Mouse (Mus musculus) bone marrow, adult 2 months (tissue): ENCODE measurements around the gene Dtnbp1. TPM values are rescaled to one million over a fixed set of nuclear protein-coding genes. Genes with fewer than 3 reads are reported as not detected.
A peak's percentile ranks its signal among the peaks of the same experiment; 100 is the strongest.

Experiments
- H3K27ac ChIP-seq: fragments of 200-500 bp; 2 replicates; pipeline ENCODE4 v1.5.1; 2012; ENCODE audit warnings: low read depth, mild to moderate bottlenecking, control low read depth, inconsistent platforms, low read length; ENCODE audit not compliant: control insufficient read depth, poor library complexity, insufficient read depth
- H3K4me1 ChIP-seq: fragments of 200-500 bp; 2 replicates; pipeline ENCODE4 v1.6.1; 2011; ENCODE audit warnings: low read length; ENCODE audit not compliant: control insufficient read depth, insufficient read depth
- H3K4me3 ChIP-seq: fragments of 200-500 bp; replicated peaks from 2 replicates; pipeline ENCODE3; 2011; ENCODE audit warnings: mild to moderate bottlenecking, low read depth, low read length, control low read depth; ENCODE audit not compliant: control insufficient read depth
- CTCF ChIP-seq: fragments of 200-500 bp; IDR thresholded peaks from 2 replicates; pipeline ENCODE4 v1.5.1; 2011; ENCODE audit warnings: low read length, control low read depth; ENCODE audit not compliant: control insufficient read depth, insufficient read depth
- POLR2A ChIP-seq: fragments of 200-500 bp; IDR thresholded peaks from 2 replicates; pipeline ENCODE4 v1.6.1; 2011; ENCODE audit warnings: low read depth, mild to moderate bottlenecking, control low read depth, low read length, borderline replicate concordance; ENCODE audit not compliant: control insufficient read depth
- WGBS: fragments of 180-500 bp; shearing (Covaris S2); methylation state at CpG from one replicate; pipeline ENCODE4 v1.1.7; 2018; 5-methylcytosine and 5-hydroxymethylcytosine counted together
- polyA plus RNA-seq: library from polyadenylated mRNA; stranded (reverse); fragments of >200 nt; gene quantifications from 2 replicates; pipeline ENCODE4 v1.2.4, GENCODE M21; 2011; ENCODE audit warnings: low replicate concordance; ENCODE audit not compliant: missing spikeins, insufficient read depth, insufficient read length

Gene Dtnbp1
- polyA plus RNA-seq, 1 experiment: 27.6 TPM

DNA sequence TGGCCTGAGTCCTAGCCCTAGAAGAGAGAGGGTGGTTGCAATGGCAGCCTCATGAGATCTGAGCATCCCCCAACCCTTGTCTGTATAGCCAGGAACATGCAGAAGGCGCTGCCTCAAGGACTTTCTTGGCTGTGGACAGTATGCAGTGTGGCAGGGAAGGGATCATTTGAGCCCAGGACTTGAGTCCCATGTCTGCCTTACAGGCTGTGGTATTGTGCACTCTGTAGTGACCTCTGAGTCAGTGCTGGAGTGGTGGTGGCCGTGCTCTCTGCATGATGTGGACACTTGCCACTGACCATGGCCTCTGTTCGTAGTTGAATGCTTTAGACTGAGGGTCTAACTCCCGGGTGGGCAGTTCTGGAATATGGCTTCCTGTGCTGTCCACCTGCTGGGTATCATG lies 84.7 kb downstream of the Dtnbp1 start:
- Histone ChIP-seq H3K4me1 (peaks cover 8% of the 10 kb centered on the region), H3K27ac (no peak overlapping the region), H3K4me3 (no peak overlapping the region)
- WGBS: 86% methylated on average over 4 of the region's 4 CpGs
- no peak for TF ChIP-seq POLR2A
- TF ChIP-seq CTCF: no peak

DNA sequence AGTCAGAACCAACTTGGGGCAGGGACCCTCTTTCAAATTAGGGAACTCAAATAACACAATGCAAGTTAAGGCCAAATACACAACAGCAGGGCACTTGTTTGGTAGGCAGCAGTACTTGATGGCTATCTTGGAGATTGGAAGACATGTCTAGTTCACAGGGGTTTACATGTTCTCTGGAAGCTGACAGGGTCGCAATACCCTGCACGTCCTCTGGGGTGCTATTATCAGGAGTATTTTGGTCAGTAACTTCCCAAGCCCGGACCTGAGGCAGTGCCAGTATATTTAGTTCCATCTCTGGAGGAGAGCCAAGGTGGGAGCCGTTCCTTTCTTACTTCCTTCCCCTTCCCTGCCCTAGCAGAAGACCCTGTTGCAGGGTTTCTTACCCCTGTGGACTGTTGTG lies 86.0 kb downstream of the Dtnbp1 start:
- Histone ChIP-seq H3K4me3 (no peak overlapping the region), H3K27ac (peak overlapping the region; percentile 13; the same call in 1 of the 2 replicates), H3K4me1 (peaks cover 5% of the 10 kb centered on the region; the same call in 1 of the 2 replicates)
- WGBS: 31% methylated on average over 4 of the region's 4 CpGs
- TF ChIP-seq CTCF (0 out of 2 replicates have a peak, but pooled peaks have one; percentile 1), POLR2A (no peak)

DNA sequence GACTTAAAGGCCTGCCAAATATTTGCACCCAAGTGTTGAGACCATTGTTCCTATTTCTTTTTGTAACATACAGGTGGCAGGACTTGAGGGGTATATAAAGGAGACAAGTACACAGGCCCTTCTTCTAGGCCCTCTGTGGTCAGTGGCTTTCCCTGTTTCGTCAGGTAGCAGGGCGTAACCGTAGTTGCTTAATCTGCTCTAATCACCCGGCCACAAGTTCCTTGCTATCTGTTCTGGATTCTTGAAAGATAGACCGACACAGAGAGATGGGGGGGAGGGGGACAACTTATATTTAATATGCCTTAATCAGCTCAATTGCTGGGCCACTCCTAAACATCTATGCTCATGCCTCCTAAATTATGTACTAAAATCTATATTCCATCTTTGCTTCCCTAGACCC lies 86.6 kb downstream of the Dtnbp1 start:
- TF ChIP-seq CTCF: no peak
- no peak for TF ChIP-seq POLR2A
- H3K4me1 ChIP-seq: peaks cover 5% of the 10 kb centered on the region; the same call in 1 of the 2 replicates
- H3K27ac ChIP-seq: no peak overlapping the region
- H3K4me3 ChIP-seq: no peak overlapping the region
- 22% methylated on average over 5 of the region's 5 CpGs for WGBS

DNA sequence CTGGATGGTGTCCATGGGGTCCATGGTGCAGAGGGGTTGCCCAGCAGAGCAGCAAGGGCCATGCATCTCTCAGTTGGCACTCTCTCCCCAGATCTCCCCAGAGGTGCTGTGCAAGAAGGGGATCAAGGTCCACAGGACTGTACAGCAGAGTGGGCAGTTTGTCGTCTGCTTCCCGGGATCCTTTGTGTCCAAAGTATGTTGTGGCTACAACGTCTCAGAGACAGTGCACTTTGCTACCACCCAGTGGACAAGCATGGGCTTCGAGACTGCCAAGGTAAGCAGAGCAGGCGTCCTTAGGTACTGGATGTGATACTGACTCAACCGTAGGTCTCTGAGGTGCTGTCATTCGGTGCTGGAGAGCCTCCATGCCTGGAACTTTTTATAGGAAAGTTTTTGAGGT lies 88.4 kb downstream of the Dtnbp1 start:
- Histone ChIP-seq H3K4me3 (no peak overlapping the region), H3K4me1 (peaks cover 5% of the 10 kb centered on the region; the same call in 1 of the 2 replicates), H3K27ac (no peak overlapping the region)
- no peak for TF ChIP-seq CTCF
- TF ChIP-seq POLR2A: no peak
- whole genome bisulfite sequencing: 78% methylated on average over 7 of the region's 7 CpGs

DNA sequence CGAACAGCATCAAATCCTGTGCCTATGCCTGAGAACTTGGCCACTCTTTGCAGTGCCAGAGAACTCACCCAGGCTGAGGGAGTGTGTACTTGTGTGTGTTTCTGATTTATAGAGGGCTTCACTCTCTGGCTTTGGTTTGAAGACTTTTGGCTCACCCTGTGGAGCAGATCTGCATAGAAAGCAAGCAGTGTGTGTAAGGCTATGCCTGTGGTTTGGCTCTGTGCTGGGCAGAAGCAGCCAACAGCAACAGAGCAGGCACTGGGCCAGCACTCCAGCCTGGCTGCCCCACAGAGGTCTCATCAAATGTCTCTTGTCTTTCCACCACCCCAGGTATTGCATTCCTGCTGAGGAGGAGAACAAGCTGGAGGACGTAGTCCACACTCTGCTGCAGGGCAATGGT lies 89.1 kb downstream of the Dtnbp1 start:
- H3K4me1 ChIP-seq: peaks cover 5% of the 10 kb centered on the region; the same call in 1 of the 2 replicates
- no peak for TF ChIP-seq CTCF
- TF ChIP-seq POLR2A: no peak

DNA sequence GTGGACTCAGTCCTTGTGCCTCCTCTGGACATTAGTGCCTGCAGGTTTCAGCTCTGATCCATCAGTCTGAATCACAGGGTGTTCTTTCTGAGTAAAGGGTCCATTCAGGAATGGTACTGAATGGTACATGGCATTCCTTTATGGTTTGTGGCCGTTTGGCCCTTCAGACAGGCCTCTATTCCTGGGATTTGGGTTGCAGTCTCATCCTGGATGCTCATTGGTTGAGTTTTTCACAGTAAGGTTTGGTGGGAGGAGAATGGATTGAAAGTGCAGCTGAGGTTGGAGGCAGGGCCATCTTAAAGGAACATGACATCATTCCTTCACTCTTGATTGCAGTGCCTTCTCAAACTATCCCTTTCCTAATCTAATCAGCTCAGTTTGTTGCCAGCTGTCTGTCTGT lies 93.2 kb downstream of the Dtnbp1 start:
- no peak for TF ChIP-seq POLR2A
- TF ChIP-seq CTCF: no peak
- no peak overlapping the region for H3K27ac ChIP-seq
- 66% methylated on average over 1 of the region's 1 CpGs for WGBS
- H3K4me1 ChIP-seq: no peaks in the 10 kb centered on the region
- H3K4me3 ChIP-seq: no peak overlapping the region

More for the DNA sequence above, 89.1 kb downstream of the Dtnbp1 start:
- no peak overlapping the region for H3K27ac ChIP-seq
- H3K4me3 ChIP-seq: no peak overlapping the region
- 93% methylated on average over 2 of the region's 2 CpGs for WGBS

DNA sequence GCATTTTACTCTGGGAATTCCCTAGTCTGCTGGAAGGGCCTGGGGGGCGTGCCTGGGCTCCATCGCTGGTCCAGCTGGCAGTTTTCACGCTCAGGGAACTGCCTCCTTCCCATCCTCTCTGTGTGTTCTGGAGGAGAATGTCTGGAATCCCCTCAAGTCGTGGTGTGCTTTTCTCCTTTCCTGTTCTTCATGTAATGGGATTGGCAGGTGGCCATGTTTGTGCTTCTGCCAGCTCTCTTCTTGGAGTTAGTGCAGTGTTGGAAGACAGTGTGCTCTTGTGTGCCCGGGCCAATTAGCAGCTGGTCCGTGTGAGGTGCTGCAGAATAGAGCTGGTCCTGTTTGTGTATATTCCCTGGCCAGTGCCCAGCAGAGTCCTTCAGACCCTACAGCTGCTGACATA lies 94.2 kb downstream of the Dtnbp1 start:
- WGBS: 76% methylated on average over 6 of the region's 6 CpGs
- no peak for TF ChIP-seq CTCF
- TF ChIP-seq POLR2A: no peak

DNA sequence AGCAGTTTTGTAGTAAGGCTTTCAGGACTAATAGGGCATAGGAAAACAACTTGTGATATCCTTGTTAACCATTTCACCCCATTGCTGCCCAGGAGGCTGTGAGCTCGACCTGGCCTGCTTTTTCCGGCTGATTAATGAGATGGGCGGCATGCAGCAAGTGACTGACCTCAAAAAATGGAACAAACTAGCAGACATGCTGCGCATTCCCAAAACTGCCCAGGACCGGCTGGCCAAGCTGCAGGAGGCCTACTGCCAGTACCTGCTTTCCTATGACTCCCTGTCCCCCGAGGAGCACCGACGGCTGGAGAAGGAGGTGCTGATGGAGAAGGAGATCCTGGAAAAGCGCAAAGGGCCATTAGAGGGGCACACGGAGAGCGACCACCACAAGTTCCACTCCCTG lies 95.8 kb downstream of the Dtnbp1 start:
- Histone ChIP-seq H3K27ac (no peak overlapping the region), H3K4me3 (no peak overlapping the region), H3K4me1 (no peaks in the 10 kb centered on the region)
- 91% methylated on average over 11 of the region's 11 CpGs for WGBS
- TF ChIP-seq CTCF (no peak), POLR2A (no peak)

More for the DNA sequence above, 94.2 kb downstream of the Dtnbp1 start:
- no peak overlapping the region for H3K27ac ChIP-seq
- H3K4me1 ChIP-seq: no peaks in the 10 kb centered on the region
- H3K4me3 ChIP-seq: no peak overlapping the region

DNA sequence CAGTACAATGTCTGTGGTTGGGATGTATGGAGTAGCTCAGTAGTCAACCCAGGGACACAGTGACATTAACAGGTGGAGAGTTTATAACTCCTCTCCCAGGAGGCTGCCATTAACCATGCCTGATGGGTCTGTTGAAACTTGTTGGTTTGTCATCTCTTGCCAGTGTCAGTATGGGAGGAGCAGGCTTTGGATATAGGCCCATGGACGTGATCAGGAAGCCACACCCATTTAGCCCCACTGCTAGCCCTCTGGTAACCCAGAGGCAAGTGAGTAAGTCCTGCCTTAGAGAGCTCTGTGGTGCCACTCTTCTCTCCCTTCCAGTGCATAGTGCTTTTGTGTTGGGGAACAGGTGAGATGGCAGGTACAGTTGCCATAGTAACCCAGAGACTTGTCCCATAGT lies 97.7 kb downstream of the Dtnbp1 start:
- TF ChIP-seq CTCF: no peak
- TF ChIP-seq POLR2A: no peak
- 25% methylated on average over 1 of the region's 1 CpGs for WGBS
- no peak overlapping the region for H3K27ac ChIP-seq

More for the DNA sequence above, 97.7 kb downstream of the Dtnbp1 start:
- Histone ChIP-seq H3K4me3 (no peak overlapping the region), H3K4me1 (no peaks in the 10 kb centered on the region; the same call in 1 of the 2 replicates)
